Mouse (Mus musculus): ENCODE results near the gene Capg. TPM values are rescaled to one million over a fixed set of nuclear protein-coding genes. Genes with fewer than 3 reads are reported as not detected.

The Capg gene
- polyA plus RNA-seq, 1 experiment, result 394 TPM

DNA sequence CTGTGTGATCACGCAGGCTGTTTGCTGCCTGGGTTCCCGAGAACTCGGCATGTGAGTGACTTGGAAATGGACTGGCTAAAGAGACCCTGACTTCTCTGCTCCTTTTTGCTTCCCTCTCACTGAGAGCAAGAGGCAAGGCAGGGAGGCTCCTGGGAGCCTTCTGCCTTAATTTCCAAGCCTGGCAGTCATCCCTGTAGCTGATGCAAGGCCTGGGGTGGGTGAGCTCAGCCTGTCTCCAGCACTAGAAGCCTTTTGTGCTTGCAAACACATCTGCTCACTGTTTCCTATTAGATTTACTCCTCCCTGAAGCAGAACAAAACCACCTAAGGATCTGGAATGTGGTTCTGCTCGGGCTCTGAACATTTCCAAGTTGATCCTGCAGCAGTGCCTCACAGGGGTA is 35.6 kb upstream of the Capg start:
- no peaks in the 10 kb centered on the region for H3K79me2 ChIP-seq (ENCODE audit: control insufficient read depth, insufficient read depth)

DNA sequence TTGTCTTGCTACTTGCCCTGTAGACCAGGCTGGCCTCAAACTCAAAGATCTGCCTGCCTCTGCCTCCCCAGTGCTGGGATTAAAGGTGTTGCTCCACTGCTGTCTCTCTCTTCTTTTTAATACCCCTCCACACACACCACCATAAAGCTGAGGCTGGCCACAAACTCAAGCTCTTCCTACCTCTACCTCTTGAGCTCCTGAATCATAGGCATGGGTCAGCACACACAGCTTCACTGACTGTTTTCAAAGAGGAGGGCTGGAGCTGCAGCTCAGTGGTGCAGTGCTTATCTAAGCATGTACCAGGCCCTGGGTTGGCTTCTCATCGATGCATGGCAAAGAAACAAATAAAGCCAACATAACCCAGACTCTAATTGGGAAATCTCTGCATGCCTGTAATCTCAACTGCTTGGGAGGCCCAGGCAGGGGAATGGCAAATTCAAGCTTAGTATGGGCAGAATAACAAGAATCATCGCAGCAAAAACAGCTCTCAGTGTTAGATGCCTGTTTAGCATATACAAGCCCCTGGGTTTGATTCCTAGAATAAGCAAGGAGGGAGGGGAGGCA is 34.2 kb upstream of the Capg start:
- Histone ChIP-seq H3K79me2 (ENCODE audit: control insufficient read depth, insufficient read depth) (no peaks in the 10 kb centered on the region), H3K36me3 (ENCODE audit: control insufficient read depth, insufficient read depth) (no peaks in the 10 kb centered on the region), H3K4me3 (no peak overlapping the region), H3K27me3 (ENCODE audit: control insufficient read depth, insufficient read depth, insufficient read length) (no peaks in the 10 kb centered on the region), H3K4me2 (ENCODE audit: low read depth) (no peak overlapping the region), H3ac (ENCODE audit: control insufficient read depth, insufficient read length) (no peak overlapping the region)
- TF ChIP-seq TCF12 (IDR thresholded peaks at IDR 0.05; ENCODE audit: insufficient read depth, poor library complexity, severe bottlenecking), result no peak
- TF ChIP-seq E2F4 (IDR thresholded peaks at IDR 0.05; ENCODE audit: insufficient read depth), result no peak
- no peak for TF ChIP-seq TCF3 (IDR thresholded peaks at IDR 0.05; ENCODE audit: insufficient read length, low read depth)
- no peak for TF ChIP-seq USF1 (IDR thresholded peaks at IDR 0.05; ENCODE audit: low read depth)
- TF ChIP-seq MYOG (IDR thresholded peaks at IDR 0.05; ENCODE audit: control insufficient read depth in 1 of 3, insufficient read depth in 1 of 3, insufficient read length in 2 of 3, low read depth in 2 of 3), result no peak
- TF ChIP-seq CEBPB (IDR thresholded peaks at IDR 0.05; ENCODE audit: insufficient read depth, poor library complexity, severe bottlenecking), result no peak
- TF ChIP-seq POLR2A (IDR thresholded peaks at IDR 0.05; ENCODE audit: insufficient read length, low read depth), result no peak
- no peak for TF ChIP-seq MYOD1 (IDR thresholded peaks at IDR 0.05; ENCODE audit: control insufficient read depth in 1 of 3, insufficient read length in 2 of 3, low read depth in 2 of 3)
- no peak for TF ChIP-seq MAX (IDR thresholded peaks at IDR 0.05; ENCODE audit: low read depth)
- no peak for TF ChIP-seq POLR2AphosphoS2 (IDR thresholded peaks at IDR 0.05; ENCODE audit: insufficient read length, low read depth)
- TF ChIP-seq SRF (IDR thresholded peaks at IDR 0.05; ENCODE audit: control insufficient read depth, insufficient read length, low read depth), result no peak
- no peak for TF ChIP-seq REST (IDR thresholded peaks at IDR 0.05; ENCODE audit: insufficient read depth, insufficient read length)

More for the DNA sequence above, 35.6 kb upstream of the Capg start:
- TF ChIP-seq CEBPB (IDR thresholded peaks at IDR 0.05; ENCODE audit: insufficient read depth, poor library complexity, severe bottlenecking) (peak; percentile 83), USF1 (IDR thresholded peaks at IDR 0.05; ENCODE audit: low read depth) (no peak)
- peak overlapping the region; percentile 16 for H3K4me2 ChIP-seq (ENCODE audit: low read depth)
- H3K4me3 ChIP-seq, result no peak overlapping the region
- H3K27me3 ChIP-seq (ENCODE audit: control insufficient read depth, insufficient read depth, insufficient read length), result no peaks in the 10 kb centered on the region
- no peaks in the 10 kb centered on the region for H3K36me3 ChIP-seq (ENCODE audit: control insufficient read depth, insufficient read depth)
- H3ac ChIP-seq (ENCODE audit: control insufficient read depth, insufficient read length), result no peak overlapping the region

DNA sequence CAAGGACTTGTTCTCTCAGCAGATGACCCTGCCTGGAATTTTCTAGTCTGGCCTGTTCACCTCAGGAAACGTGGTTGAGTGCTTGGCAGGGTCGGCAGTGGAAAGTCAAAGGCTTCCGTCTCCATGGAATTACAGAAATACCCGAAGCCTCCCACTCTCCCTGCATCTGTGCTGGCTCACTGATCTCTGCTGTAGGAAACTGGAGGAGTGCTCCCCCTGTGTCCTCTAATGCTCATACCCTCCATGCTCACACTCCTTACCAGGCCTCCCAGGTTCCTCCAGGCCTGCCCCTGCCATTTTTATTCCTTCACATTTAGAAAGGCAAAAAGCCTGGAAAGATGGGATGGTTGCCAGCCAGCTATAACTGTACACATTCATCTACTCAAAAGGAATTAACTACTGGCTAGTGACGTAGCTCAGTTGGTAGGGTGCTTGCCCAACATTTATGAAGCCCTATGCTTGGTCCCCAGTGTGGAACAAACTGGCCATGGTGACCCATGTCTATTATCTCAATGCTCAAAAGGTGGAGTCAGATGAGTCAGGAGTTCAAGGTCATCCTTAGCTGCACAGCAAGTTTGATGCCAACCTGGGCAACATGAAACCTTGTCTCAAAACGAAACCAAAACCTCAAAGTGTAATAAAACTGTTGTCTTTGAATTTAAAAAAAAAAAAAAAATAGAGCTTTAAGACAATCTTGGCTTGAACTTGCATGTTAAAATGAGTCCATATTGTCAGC is 33.3 kb upstream of the Capg start:
- Histone ChIP-seq H3K36me3 (ENCODE audit: control insufficient read depth, insufficient read depth) (no peaks in the 10 kb centered on the region), H3K4me2 (ENCODE audit: low read depth) (no peak overlapping the region), H3ac (ENCODE audit: control insufficient read depth, insufficient read length) (no peak overlapping the region), H3K79me2 (ENCODE audit: control insufficient read depth, insufficient read depth) (no peaks in the 10 kb centered on the region), H3K27me3 (ENCODE audit: control insufficient read depth, insufficient read depth, insufficient read length) (no peaks in the 10 kb centered on the region), H3K4me3 (no peak overlapping the region)
- TF ChIP-seq MYOG (IDR thresholded peaks at IDR 0.05; ENCODE audit: control insufficient read depth in 1 of 3, insufficient read depth in 1 of 3, insufficient read length in 2 of 3, low read depth in 2 of 3) (no peak), TCF3 (IDR thresholded peaks at IDR 0.05; ENCODE audit: insufficient read length, low read depth) (no peak), MAX (IDR thresholded peaks at IDR 0.05; ENCODE audit: low read depth) (no peak), REST (IDR thresholded peaks at IDR 0.05; ENCODE audit: insufficient read depth, insufficient read length) (no peak), POLR2A (IDR thresholded peaks at IDR 0.05; ENCODE audit: insufficient read length, low read depth) (no peak), CEBPB (IDR thresholded peaks at IDR 0.05; ENCODE audit: insufficient read depth, poor library complexity, severe bottlenecking) (no peak), MYOD1 (IDR thresholded peaks at IDR 0.05; ENCODE audit: control insufficient read depth in 1 of 3, insufficient read length in 2 of 3, low read depth in 2 of 3) (no peak)

GRCm38 (mm10) chr6:72512386-72513070 is 31.7 kb upstream of the Capg start:
- TF ChIP-seq E2F4 (IDR thresholded peaks at IDR 0.05; ENCODE audit: insufficient read depth) (no peak), CEBPB (IDR thresholded peaks at IDR 0.05; ENCODE audit: insufficient read depth, poor library complexity, severe bottlenecking) (no peak), REST (IDR thresholded peaks at IDR 0.05; ENCODE audit: insufficient read depth, insufficient read length) (no peak), TCF12 (IDR thresholded peaks at IDR 0.05; ENCODE audit: insufficient read depth, poor library complexity, severe bottlenecking) (no peak), POLR2AphosphoS2 (IDR thresholded peaks at IDR 0.05; ENCODE audit: insufficient read length, low read depth) (peak; percentile 46), USF1 (IDR thresholded peaks at IDR 0.05; ENCODE audit: low read depth) (peak; percentile 85), MYOD1 (IDR thresholded peaks at IDR 0.05; ENCODE audit: control insufficient read depth in 1 of 3, insufficient read length in 2 of 3, low read depth in 2 of 3) (no peak), MAX (IDR thresholded peaks at IDR 0.05; ENCODE audit: low read depth) (peak; percentile 40), MYOG (IDR thresholded peaks at IDR 0.05; ENCODE audit: control insufficient read depth in 1 of 3, insufficient read depth in 1 of 3, insufficient read length in 2 of 3, low read depth in 2 of 3) (no peak), POLR2A (IDR thresholded peaks at IDR 0.05; ENCODE audit: insufficient read length, low read depth) (peak; percentile 39)
- H3K79me2 ChIP-seq (ENCODE audit: control insufficient read depth, insufficient read depth), result no peaks in the 10 kb centered on the region
- H3K4me3 ChIP-seq, result peak overlapping the region; percentile 15
- H3ac ChIP-seq (ENCODE audit: control insufficient read depth, insufficient read length), result no peak overlapping the region
- H3K36me3 ChIP-seq (ENCODE audit: control insufficient read depth, insufficient read depth), result no peaks in the 10 kb centered on the region
- H3K4me2 ChIP-seq (ENCODE audit: low read depth), result peak overlapping the region; percentile 79
- no peaks in the 10 kb centered on the region for H3K27me3 ChIP-seq (ENCODE audit: control insufficient read depth, insufficient read depth, insufficient read length)

All from myocyte (in vitro differentiated cells).